Mouse (Mus musculus) lung, embryonic 16.5 days (tissue): ENCODE measurements around the gene Tgtp2. TPM values are rescaled to one million over a fixed set of nuclear protein-coding genes. Genes with fewer than 3 reads are reported as not detected.
A peak's percentile ranks its signal among the peaks of the same experiment; 100 is the strongest.
"Not testable (repeated sequence)": the region's sequence is repeated elsewhere in the genome, so short reads cannot be mapped to it uniquely, and the experiment has no call there.

Experiments used
- ATAC-seq: fragments of 200-750 bp; cut with Nextera tagmentation; 2 replicates; pipeline ENCODE4 v1.8.0; 2017; ENCODE audit warnings: low read depth, mild to moderate bottlenecking, moderate library complexity
- H3K27ac ChIP-seq: fragments of 300-500 bp; sonication (generic); 2 replicates; pipeline ENCODE4 v1.5.1; 2014; ENCODE audit warnings: mild to moderate bottlenecking, control low read depth, low read length
- H3K27me3 ChIP-seq: fragments of 300-500 bp; sonication (generic); 2 replicates; pipeline ENCODE4 v1.6.1; 2014; ENCODE audit warnings: low read depth, low read length, mixed read lengths; ENCODE audit not compliant: control insufficient read depth, insufficient read depth
- H3K36me3 ChIP-seq: fragments of 300-500 bp; sonication (generic); 2 replicates; pipeline ENCODE4 v1.6.1; 2014; ENCODE audit warnings: low read length; ENCODE audit not compliant: control insufficient read depth, insufficient read depth
- H3K4me1 ChIP-seq: fragments of 300-500 bp; sonication (generic); replicated peaks from 2 replicates; pipeline ENCODE4 v1.6.1; 2014; ENCODE audit warnings: low read length, mixed read lengths; ENCODE audit not compliant: control insufficient read depth, insufficient read depth
- H3K4me2 ChIP-seq: fragments of 300-500 bp; sonication (generic); 2 replicates; pipeline ENCODE4 v1.6.1; 2014; ENCODE audit warnings: low read depth, low read length, control low read depth
- H3K4me3 ChIP-seq: fragments of 300-500 bp; sonication (generic); 2 replicates; pipeline ENCODE4 v1.5.1; 2014; ENCODE audit warnings: mild to moderate bottlenecking, low read length, control low read depth
- H3K9ac ChIP-seq: fragments of 300-500 bp; sonication (generic); 2 replicates; pipeline ENCODE4 v1.6.1; 2014; ENCODE audit warnings: low read length, control low read depth
- H3K9me3 ChIP-seq: fragments of 300-500 bp; sonication (generic); 2 replicates; pipeline ENCODE4 v1.6.1; 2016; ENCODE audit warnings: low read length; ENCODE audit not compliant: control insufficient read depth
- WGBS: fragments of 180-500 bp; shearing (Covaris S2); extraction: QIAGEN DNeasy Blood & Tissue Kit; methylation state at CpG from one replicate; pipeline ENCODE4 v1.1.7; 2014; 5-methylcytosine and 5-hydroxymethylcytosine counted together
- polyA plus RNA-seq: library from polyadenylated mRNA; unstranded; fragments of >200 nt; fragmentation: Nextera tagmentation; extraction: Ambion mirVana; gene quantifications from 2 replicates; pipeline ENCODE4 v1.2.1, GENCODE M21; 2015

The Tgtp2 gene
- polyA plus RNA-seq: 0.69 and 2.4 TPM in 2 replicates

DNA sequence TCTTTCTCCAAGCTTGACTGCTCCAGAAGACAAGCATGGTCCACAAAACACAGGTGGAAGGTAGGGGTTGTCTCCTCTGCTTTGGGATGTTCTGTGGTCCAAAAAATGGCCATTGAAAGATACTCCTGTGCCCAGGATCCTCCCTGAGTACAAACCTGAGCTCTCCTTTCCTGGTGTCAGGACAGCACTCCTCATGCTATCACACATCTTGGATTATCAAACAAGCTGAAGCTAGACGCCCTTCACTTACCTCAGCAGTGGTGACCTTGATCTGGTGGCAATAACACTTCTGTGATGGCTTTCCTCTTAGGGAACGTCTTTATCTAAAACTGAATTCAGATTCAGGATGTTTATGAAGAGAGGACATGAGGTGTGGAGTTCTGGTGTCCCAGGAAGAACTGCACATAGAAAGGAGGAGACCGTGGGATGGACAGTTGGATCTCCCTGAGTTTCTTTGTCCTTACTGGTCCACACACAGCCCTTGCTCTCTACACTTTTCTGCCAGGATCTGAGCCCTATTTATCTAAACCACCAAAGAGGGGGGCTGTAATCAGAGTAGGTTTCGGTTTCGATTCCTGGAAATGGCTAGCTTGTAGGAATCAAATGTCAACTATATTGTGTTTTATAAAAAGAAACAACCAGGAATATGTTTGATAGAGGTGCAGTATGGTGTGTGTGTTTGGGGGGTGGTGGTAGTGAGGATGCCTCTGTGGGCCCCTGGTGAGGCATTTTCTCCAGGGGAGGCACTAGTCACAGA is at the start of gene Tgtp2:
Tgtp2 (minus strand) TSS at position 494 of the 757 bp plus-strand sequence.
- H3K4me3 ChIP-seq, H3K9me3 ChIP-seq, H3K27me3 ChIP-seq, H3K27ac ChIP-seq, H3K4me1 ChIP-seq, H3K9ac ChIP-seq, H3K36me3 ChIP-seq, ATAC-seq, H3K4me2 ChIP-seq: not testable (repeated sequence)
- 62% methylated on average over 5 of the region's 5 CpGs for WGBS

DNA sequence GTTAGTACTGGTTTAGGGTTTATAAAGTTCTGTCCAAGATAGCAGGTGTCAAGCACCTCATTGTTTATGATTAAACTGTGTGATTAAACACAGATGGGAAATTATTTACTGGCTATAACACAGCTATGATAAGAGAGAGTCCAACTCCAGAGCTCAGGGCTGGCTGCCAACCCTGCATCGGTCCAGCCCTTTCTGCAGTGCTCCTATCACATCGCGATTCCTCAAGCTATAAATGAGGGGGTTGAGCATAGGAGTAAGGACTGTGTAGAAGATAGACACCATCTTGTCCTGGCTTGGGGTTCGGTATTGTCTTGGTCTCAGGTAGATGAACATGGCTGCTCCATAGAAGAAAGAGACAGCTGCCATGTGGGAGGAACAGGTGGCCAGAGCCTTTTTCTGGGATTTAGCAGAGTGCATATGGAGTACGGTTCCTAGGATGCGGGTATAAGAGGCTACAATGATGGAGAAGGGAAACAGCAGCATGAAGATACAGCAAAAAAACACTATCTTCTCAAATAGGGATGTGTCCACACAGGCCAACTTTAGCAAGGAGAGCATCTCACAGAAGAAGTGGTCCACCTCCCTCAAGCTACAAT is 48.7 kb upstream of the Tgtp2 start:
- no peak for ATAC-seq
- Histone ChIP-seq H3K4me2 (no peak overlapping the region), H3K27me3 (no peaks in the 10 kb centered on the region), H3K27ac (no peak overlapping the region), H3K9me3 (no peaks in the 10 kb centered on the region), H3K36me3 (no peaks in the 10 kb centered on the region), H3K9ac (no peak overlapping the region), H3K4me3 (no peak overlapping the region), H3K4me1 (no peaks in the 10 kb centered on the region)
- WGBS: 62% methylated on average over 6 of the region's 6 CpGs

DNA sequence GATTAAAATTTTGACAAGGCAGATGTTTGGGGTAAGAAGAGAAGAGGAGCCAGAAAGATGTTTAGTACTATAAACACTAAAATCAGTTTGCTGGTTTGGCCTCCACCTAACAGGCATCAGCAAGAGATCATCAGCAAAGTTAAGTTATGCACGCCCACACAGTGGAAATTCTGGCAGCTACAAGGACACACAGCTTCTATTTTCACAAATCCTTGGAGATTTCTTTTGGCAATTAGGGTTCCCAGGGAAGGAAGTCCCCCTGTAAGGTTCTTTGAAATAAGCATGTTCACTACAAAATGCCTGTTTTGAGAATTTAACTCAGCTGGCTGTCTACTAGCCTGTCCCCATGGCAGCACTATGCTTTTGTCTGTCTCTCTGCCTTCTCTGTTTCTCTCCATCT is 47.0 kb upstream of the Tgtp2 start:
- Histone ChIP-seq H3K9me3 (no peaks in the 10 kb centered on the region), H3K4me2 (no peak overlapping the region), H3K4me1 (no peaks in the 10 kb centered on the region), H3K4me3 (no peak overlapping the region), H3K27me3 (no peaks in the 10 kb centered on the region), H3K9ac (no peak overlapping the region), H3K27ac (no peak overlapping the region), H3K36me3 (no peaks in the 10 kb centered on the region)
- ATAC-seq: no peak
- WGBS: 59% methylated on average over 1 of the region's 1 CpGs

DNA sequence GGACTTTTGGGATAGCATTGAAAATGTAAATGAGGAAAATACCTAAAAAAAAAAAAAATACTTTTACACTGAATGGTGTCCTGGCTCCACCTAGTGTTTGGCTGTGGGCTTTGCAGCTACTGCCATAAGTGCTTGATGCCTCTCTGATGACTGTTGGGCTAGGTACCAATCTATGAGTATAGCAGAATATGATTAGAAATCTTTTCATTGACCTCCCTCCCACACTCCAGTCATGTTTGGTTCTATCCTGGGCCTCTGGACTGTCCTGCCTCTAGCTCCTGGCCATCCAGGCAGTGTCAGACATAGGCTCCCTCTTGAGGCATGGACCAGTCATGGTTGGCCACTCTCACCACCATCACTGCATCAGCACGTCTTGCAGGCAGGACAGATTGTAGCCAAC is 44.8 kb upstream of the Tgtp2 start:
- no peaks in the 10 kb centered on the region for H3K27me3 ChIP-seq
- H3K4me1 ChIP-seq: no peaks in the 10 kb centered on the region
- H3K9me3 ChIP-seq: no peaks in the 10 kb centered on the region
- WGBS: 33% methylated on average over 1 of the region's 1 CpGs
- no peak for ATAC-seq
- H3K4me3 ChIP-seq: no peak overlapping the region
- H3K27ac ChIP-seq: no peak overlapping the region
- no peak overlapping the region for H3K9ac ChIP-seq
- no peaks in the 10 kb centered on the region for H3K36me3 ChIP-seq
- H3K4me2 ChIP-seq: no peak overlapping the region

DNA sequence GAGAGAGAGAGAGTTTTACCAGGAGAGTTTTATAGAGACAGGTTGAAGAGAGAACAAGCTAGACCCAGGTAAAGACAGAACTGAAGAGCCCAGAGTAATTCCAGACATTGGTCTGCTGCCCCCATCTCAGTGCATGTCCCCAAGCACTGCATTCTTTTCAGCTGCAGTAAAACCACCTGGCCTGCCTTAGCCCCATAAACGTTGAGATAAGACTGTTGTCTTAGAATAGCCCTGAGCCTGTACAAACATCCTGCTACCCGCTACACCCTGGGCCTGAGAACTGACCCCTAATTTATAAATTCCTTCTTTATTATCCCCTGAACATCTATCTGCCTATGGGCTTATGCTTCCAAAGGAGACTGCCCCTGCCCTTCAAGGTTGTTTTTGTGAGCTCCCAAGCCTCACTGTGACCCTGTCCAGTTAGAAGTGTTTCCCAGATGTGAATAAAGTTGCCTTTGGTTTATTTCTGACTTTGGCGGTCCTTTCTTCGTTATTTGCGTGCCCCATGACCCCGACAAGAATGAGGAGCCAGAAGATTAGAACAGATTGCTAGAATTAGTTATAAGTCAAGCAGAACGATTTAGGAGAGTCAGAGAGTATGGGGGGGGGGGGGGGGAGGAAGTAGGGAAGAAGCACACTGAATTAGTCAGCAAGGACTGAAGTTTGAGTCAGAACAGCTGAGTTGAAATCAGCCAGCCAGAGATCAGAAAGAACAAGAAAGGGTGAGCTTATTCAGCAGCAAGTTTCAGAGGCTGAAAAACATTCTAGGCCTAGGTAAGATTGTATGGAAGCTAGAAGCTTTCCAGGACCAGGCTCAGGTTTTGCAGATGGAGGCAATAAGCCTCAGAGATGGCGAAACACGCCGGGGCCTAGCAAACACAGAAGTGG is 43.9 kb upstream of the Tgtp2 start:
- no peak for ATAC-seq
- H3K9me3 ChIP-seq: no peaks in the 10 kb centered on the region
- 52% methylated on average over 10 of the region's 10 CpGs for WGBS
- H3K4me3 ChIP-seq: no peak overlapping the region
- H3K4me1 ChIP-seq: peaks cover 3% of the 10 kb centered on the region; the same call in 1 of the 2 replicates
- no peak overlapping the region for H3K4me2 ChIP-seq
- H3K36me3 ChIP-seq: no peaks in the 10 kb centered on the region
- H3K9ac ChIP-seq: no peak overlapping the region
- H3K27ac ChIP-seq: no peak overlapping the region
- no peaks in the 10 kb centered on the region for H3K27me3 ChIP-seq

DNA sequence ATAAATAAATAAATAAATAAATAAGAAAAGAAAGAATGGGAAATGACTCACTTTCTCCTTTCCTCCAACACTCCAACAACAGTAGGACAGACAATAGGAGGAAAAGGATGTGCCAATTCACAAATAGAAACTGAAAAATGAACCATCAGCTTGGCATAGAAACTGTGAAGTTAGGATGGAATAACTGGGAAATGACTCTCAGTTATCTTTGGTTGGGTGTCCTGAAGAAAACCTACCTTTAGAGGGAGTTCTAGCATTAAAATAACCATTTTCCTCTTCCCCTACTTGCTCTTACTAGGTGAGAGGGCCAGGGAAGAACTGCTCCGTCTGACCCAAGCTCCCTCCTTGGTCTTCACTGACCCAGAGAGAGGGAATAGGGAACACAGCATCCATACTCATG is 41.7 kb upstream of the Tgtp2 start:
- no peaks in the 10 kb centered on the region for H3K27me3 ChIP-seq
- no peak overlapping the region for H3K4me3 ChIP-seq
- no peak overlapping the region for H3K9ac ChIP-seq
- H3K9me3 ChIP-seq: no peaks in the 10 kb centered on the region
- no peak overlapping the region for H3K4me2 ChIP-seq
- ATAC-seq: no peak
- WGBS: 57% methylated on average over 1 of the region's 1 CpGs
- no peaks in the 10 kb centered on the region for H3K36me3 ChIP-seq
- H3K4me1 ChIP-seq: peaks cover 8% of the 10 kb centered on the region; the same call in 1 of the 2 replicates
- no peak overlapping the region for H3K27ac ChIP-seq

DNA sequence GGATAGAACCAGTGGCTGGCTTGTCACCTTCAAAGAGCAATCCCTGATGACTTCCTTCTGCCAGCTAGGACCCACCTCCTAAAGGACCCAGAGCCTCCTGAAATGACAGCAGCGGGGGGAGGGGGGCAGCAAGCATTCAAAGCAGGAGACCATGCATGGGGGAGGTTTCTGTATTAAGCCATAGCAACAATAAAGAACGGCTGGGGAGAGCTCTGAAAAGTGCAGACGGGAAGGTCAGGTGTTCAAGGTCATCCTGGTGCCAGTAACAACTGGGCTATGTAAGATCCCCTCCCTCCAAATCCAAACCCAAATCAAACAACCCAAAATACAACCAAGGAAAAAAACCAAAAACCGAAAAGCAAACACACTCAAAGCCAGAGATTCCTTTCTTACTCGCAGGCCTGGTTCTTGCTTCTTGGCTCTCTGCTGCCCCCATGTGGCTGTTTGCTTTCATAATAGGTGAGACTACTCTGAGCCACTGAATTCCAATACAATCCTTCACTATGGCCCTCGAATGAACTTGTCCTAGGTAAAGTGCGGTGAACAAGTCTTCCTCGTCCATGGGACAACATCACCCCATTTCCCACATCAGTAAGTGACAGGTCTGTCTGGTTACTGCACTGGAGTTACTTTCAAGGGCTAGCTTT is 39.2 kb upstream of the Tgtp2 start:
- Histone ChIP-seq H3K27me3 (no peaks in the 10 kb centered on the region), H3K27ac (no peak overlapping the region), H3K4me1 (peaks cover 8% of the 10 kb centered on the region; the same call in 1 of the 2 replicates), H3K4me3 (no peak overlapping the region), H3K4me2 (no peak overlapping the region), H3K9ac (0 out of 2 replicates have a peak overlapping the region, but pooled peaks have one; percentile 22), H3K36me3 (no peaks in the 10 kb centered on the region), H3K9me3 (no peaks in the 10 kb centered on the region)
- ATAC-seq: peak; percentile 75
- 8% methylated on average over 8 of the region's 8 CpGs for WGBS

DNA sequence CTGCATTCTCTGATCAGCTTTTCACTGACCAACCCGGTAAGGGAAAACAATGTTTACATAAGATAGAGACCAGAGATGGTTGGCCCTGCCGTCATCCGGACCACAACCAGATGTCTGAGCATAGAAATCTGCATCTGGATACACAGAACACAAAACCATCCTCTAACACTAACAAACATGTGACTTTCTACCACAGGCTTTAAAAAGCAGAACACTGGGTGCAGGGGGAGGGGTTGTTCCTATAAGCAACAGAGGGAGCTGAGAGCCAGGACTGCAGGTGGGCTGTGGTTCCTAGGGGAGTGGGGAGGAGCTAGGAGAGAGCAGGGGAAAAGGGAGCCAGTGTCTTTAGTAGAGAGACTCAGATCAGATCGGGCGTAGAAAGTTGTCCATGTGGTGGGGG is 37.5 kb upstream of the Tgtp2 start:
- 18% methylated on average over 5 of the region's 5 CpGs for WGBS
- Histone ChIP-seq H3K4me3 (no peak overlapping the region), H3K9me3 (no peaks in the 10 kb centered on the region), H3K36me3 (no peaks in the 10 kb centered on the region), H3K27me3 (no peaks in the 10 kb centered on the region), H3K9ac (no peak overlapping the region), H3K4me2 (no peak overlapping the region), H3K27ac (no peak overlapping the region), H3K4me1 (peaks cover 8% of the 10 kb centered on the region; the same call in 1 of the 2 replicates)
- no peak for ATAC-seq
